Mouse (Mus musculus) bone marrow, adult 2 months (tissue): ENCODE data around the gene Patj.

ENCODE experiments used
- CTCF ChIP-seq: fragments of 200-500 bp; IDR thresholded peaks from 2 replicates; pipeline ENCODE4 v1.5.1; 2011; ENCODE audit warnings: low read length, control low read depth; ENCODE audit not compliant: control insufficient read depth, insufficient read depth
- POLR2A ChIP-seq: fragments of 200-500 bp; IDR thresholded peaks from 2 replicates; pipeline ENCODE4 v1.6.1; 2011; ENCODE audit warnings: low read depth, mild to moderate bottlenecking, control low read depth, low read length, borderline replicate concordance; ENCODE audit not compliant: control insufficient read depth

DNA sequence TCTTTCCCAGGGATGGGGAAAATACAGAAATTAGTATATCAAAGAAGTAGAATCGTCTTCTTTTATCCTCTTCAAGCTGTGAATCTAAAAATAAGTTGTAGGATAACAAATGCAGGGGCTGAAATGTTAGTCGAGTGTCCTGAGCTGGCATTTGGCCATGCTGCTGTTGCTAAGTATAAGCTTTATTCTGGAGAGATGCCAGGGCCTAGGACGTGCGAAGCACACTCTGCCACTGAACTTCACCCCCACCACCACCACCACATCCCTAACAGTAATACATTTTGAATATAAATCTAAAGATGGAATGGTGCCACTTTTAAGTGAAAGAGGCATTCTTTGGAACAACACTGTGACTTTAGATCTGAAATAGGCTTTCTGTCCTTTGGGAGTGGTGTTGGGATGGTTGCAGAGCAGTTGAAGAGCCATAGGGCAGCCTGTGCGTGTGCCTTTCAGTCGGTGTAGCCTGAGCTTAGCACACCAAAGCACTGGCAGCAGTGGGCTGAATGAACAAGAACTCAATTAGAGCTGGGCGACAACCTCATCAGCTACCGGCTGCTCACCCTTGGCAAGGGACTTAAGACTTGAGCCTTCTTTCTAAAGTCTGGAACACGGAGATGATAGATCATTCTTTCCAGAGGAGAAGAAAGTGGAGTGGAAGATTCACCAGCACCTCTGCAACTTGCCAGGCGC is 168.1 kb downstream of the Patj start:
- TF ChIP-seq CTCF (no peak), POLR2A (no peak)
